Comparison of ENCODE assay signal across 9 mouse cellular contexts in the genomic region with DNA sequence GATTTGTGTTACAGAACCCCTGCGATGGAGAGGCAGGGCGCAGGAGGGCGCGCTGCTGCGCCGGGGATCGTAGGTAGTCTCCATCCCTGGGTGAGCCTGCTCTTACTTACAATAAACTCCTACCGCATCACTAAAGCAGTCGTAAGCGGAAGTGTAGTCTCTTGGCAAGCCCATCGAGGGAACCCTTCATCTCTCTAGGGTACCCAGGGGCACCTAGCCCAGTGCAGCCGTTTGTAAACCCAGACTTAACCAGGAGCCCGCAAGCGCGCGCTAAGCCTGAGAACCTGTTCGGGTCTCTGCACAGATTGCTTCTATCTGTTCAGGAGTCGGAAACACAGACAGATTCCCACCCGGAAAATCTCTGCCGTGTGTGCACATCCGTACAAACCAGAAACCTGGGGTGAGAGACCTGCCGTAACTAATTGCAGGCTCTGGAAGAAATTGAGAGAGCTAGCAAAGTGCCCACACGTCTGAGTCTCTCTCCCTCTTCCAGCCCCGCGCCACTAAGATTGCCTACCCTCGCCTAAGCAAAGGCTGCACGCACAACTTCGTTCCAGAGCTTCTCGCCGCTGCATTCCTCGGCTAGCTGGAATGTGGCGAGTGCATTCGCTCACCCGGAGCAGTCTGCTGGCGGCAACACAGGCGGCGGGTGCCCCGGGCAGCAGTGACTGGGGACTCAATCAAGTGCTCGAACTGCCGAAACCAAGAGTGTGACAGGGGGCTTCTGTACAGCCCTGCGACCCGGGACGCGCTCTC. TPM values are rescaled to one million over a fixed set of nuclear protein-coding genes. Genes with fewer than 3 reads are reported as not detected.
A peak's percentile ranks its signal among the peaks of the same experiment; 100 is the strongest.
DNase-seq lines count a peak whose midpoint lies in the region; ATAC-seq and TF ChIP-seq lines count a peak whose summit lies in the region.
"Had no signal": no experiment of that assay in that cellular context is flagged by ENCODE, and none has a peak within 500 bp of the region (broad histone marks: within the 10 kb centered on the region; RNA-seq: fewer than 3 reads in every experiment).

No protein-coding gene starts in this region.

- peak overlapping the region; percentile 81 for H3K4me2 ChIP-seq in hindbrain, embryonic 12.5 days (replicated peaks)
- H3K4me2 ChIP-seq in limb, embryonic 14.5 days (replicated peaks; ENCODE audit: low read depth, low read length, severe bottlenecking), result peak overlapping the region; percentile 75
- peak overlapping the region; percentile 70 for H3K4me2 ChIP-seq in neural tube, embryonic 13.5 days

- ATAC-seq in hindbrain, embryonic 12.5 days (ENCODE audit: low FRiP score), result no peak
- ATAC-seq in limb, embryonic 14.5 days (ENCODE audit: low FRiP score, low read depth), result 0 out of 2 replicates have a peak, but pooled peaks have one; percentile 53
- ATAC-seq in neural tube, embryonic 13.5 days (ENCODE audit: low read depth), result no peak

- H3K36me3 ChIP-seq in thymus, adult 2 months (ENCODE audit: control insufficient read depth, insufficient read depth, low read length), result no peaks in the 10 kb centered on the region
- H3K36me3 ChIP-seq in hindbrain, embryonic 12.5 days, result no peaks in the 10 kb centered on the region
- no peaks in the 10 kb centered on the region for H3K36me3 ChIP-seq in limb, embryonic 14.5 days (ENCODE audit: control insufficient read depth, insufficient read depth, low read length)
- H3K36me3 ChIP-seq in neural tube, embryonic 13.5 days, result no peaks in the 10 kb centered on the region

- no peak overlapping the region for H3K27ac ChIP-seq in thymus, adult 2 months (ENCODE audit: control insufficient read depth, insufficient read depth, low read length)
- H3K27ac ChIP-seq in hindbrain, embryonic 12.5 days, result peak overlapping the region; percentile 26; the same call in 1 of the 2 replicates
- H3K27ac ChIP-seq in limb, embryonic 14.5 days (replicated peaks; ENCODE audit: low read depth, low read length), result no peak overlapping the region
- 0 out of 2 replicates have a peak overlapping the region, but pooled peaks have one; percentile 9 for H3K27ac ChIP-seq in neural tube, embryonic 13.5 days (replicated peaks)

- no peak overlapping the region for H3K9ac ChIP-seq in hindbrain, embryonic 12.5 days
- no peak overlapping the region for H3K9ac ChIP-seq in limb, embryonic 14.5 days (ENCODE audit: low read depth, low read length, severe bottlenecking)
- H3K9ac ChIP-seq in neural tube, embryonic 13.5 days, result 0 out of 2 replicates have a peak overlapping the region, but pooled peaks have one; percentile 50

- H3K9me3 ChIP-seq in hindbrain, embryonic 12.5 days (replicated peaks), result no peaks in the 10 kb centered on the region
- H3K9me3 ChIP-seq in limb, embryonic 14.5 days (ENCODE audit: control insufficient read depth, low read length), result no peaks in the 10 kb centered on the region
- no peaks in the 10 kb centered on the region for H3K9me3 ChIP-seq in neural tube, embryonic 13.5 days

- peaks cover 23% of the 10 kb centered on the region; the same call in 1 of the 2 replicates for H3K4me1 ChIP-seq in thymus, adult 2 months (replicated peaks; ENCODE audit: control insufficient read depth, insufficient read depth, low read length)
- H3K4me1 ChIP-seq in hindbrain, embryonic 12.5 days, result peaks cover 27% of the 10 kb centered on the region
- peaks cover 12% of the 10 kb centered on the region; the same call in 1 of the 2 replicates for H3K4me1 ChIP-seq in limb, embryonic 14.5 days (ENCODE audit: control insufficient read depth, insufficient read depth, low read length)
- peaks cover 32% of the 10 kb centered on the region for H3K4me1 ChIP-seq in neural tube, embryonic 13.5 days (replicated peaks)

- peaks cover 49% of the 10 kb centered on the region for H3K27me3 ChIP-seq in thymus, adult 2 months (ENCODE audit: control insufficient read depth, insufficient read depth, low read length)
- H3K27me3 ChIP-seq in hindbrain, embryonic 12.5 days, result peaks cover 92% of the 10 kb centered on the region
- peaks cover 87% of the 10 kb centered on the region for H3K27me3 ChIP-seq in limb, embryonic 14.5 days (ENCODE audit: control insufficient read depth, insufficient read depth, low read length)
- peaks cover 94% of the 10 kb centered on the region for H3K27me3 ChIP-seq in neural tube, embryonic 13.5 days

- no peak for TF ChIP-seq POLR2A in thymus, adult 2 months (IDR thresholded peaks at IDR 0.05; ENCODE audit: control insufficient read depth, extremely low read depth, insufficient read depth, low read length, poor library complexity)
- TF ChIP-seq POLR2A in limb, embryonic 14.5 days (IDR thresholded peaks at IDR 0.05; ENCODE audit: borderline replicate concordance, extremely low read depth, insufficient read depth, insufficient read length), result no peak

- no peak for TF ChIP-seq CTCF in thymus, adult 2 months (IDR thresholded peaks at IDR 0.05; ENCODE audit: borderline replicate concordance, control insufficient read depth, extremely low read depth, insufficient read depth, low read length, poor library complexity)

- H3K4me3 ChIP-seq in thymus, adult 2 months (ENCODE audit: control insufficient read depth, insufficient read depth, low read length), result peak overlapping the region; percentile 5; the same call in 1 of the 2 replicates
- H3K4me3 ChIP-seq in hindbrain, embryonic 12.5 days, result peak overlapping the region; percentile 44
- peak overlapping the region; percentile 42 for H3K4me3 ChIP-seq in limb, embryonic 14.5 days (replicated peaks; ENCODE audit: low read length)
- peak overlapping the region; percentile 40 for H3K4me3 ChIP-seq in neural tube, embryonic 13.5 days

- 3% methylated on average over 44 of the region's 44 CpGs for WGBS in thymus, adult 2 months
- under 1% methylated on average over 44 of the region's 44 CpGs for whole genome bisulfite sequencing in hindbrain, embryonic 12.5 days
- under 1% methylated on average over 44 of the region's 44 CpGs for WGBS in limb, embryonic 14.5 days
- under 1% methylated on average over 44 of the region's 44 CpGs for WGBS in neural tube, embryonic 13.5 days

- no peak for DNase-seq in thymus, adult 2 months
- no peak for DNase-seq in thymus, postnatal 10 days (ENCODE audit: low spot score in 2 of 2)
- DNase-seq in embryo, embryonic 11 days, result peak; percentile 71
- peak; percentile 32 for DNase-seq in limb, embryonic 14.5 days (ENCODE audit: low spot score)
- DNase-seq in spleen, adult 18-20 months, result no peak
- DNase-seq in gastrocnemius, postnatal 25 days, result no peak

RNA-seq across cellular contexts. Expression of gene Lhx4, which starts 10.7 kb away (rescaled TPM):
- polyA plus RNA-seq in thymus, adult 2 months (2012; rRNA removed), result 0.01 TPM in 1 of 2 replicates, not detected in the other
- polyA plus RNA-seq in hindbrain, embryonic 12.5 days (2016; fragmentation: Nextera tagmentation; extraction: Ambion mirVana), result 8.6 and 9.7 TPM in 2 replicates
- not detected in 2 replicates for polyA plus RNA-seq in limb, embryonic 14.5 days (2012; rRNA removed)
- polyA plus RNA-seq in limb, embryonic 14.5 days (2014; fragmentation: Nextera tagmentation; extraction: Ambion mirVana), result not detected in 2 replicates
- polyA plus RNA-seq in neural tube, embryonic 13.5 days (2015; fragmentation: Nextera tagmentation; extraction: Ambion mirVana), result 5.5 and 7.5 TPM in 2 replicates
- not detected for total RNA-seq in gastrocnemius, postnatal 25 days (2021)
- polyA plus RNA-seq: liver, embryonic 16.5 days had no signal

Comparison
In these comparisons a context has a peak if more than half of its experiments do, and no peak if none do; other contexts are left out.
1. DNase-seq: peak in embryo, embryonic 11 days (single experiment) and limb, embryonic 14.5 days (single experiment); none in thymus, adult 2 months (single experiment), thymus, postnatal 10 days (0 of 2), spleen, adult 18-20 months (0 of 2) and gastrocnemius, postnatal 25 days (single experiment).
2. H3K27ac ChIP-seq: peak in hindbrain, embryonic 12.5 days (single experiment) and neural tube, embryonic 13.5 days (single experiment); none in thymus, adult 2 months (single experiment) and limb, embryonic 14.5 days (single experiment).
3. Peak in every context shown above with its lines, with median percentiles within 50 percentile points of each other: H3K4me3 ChIP-seq and H3K4me2 ChIP-seq.